Mouse (Mus musculus) cerebellum, adult 2 months (tissue): ENCODE results near the gene H60c.

Experiments used
- CTCF ChIP-seq: fragments of 200-500 bp; IDR thresholded peaks from 2 replicates; pipeline ENCODE4 v1.5.1; 2011; ENCODE audit warnings: low read depth, mild to moderate bottlenecking, control low read depth, low read length, moderate library complexity, borderline replicate concordance; ENCODE audit not compliant: insufficient read depth
- POLR2A ChIP-seq: fragments of 200-500 bp; IDR thresholded peaks from 2 replicates; pipeline ENCODE4 v1.6.1; 2011; ENCODE audit warnings: low read length, control low read depth, borderline replicate concordance; ENCODE audit not compliant: insufficient read depth

DNA sequence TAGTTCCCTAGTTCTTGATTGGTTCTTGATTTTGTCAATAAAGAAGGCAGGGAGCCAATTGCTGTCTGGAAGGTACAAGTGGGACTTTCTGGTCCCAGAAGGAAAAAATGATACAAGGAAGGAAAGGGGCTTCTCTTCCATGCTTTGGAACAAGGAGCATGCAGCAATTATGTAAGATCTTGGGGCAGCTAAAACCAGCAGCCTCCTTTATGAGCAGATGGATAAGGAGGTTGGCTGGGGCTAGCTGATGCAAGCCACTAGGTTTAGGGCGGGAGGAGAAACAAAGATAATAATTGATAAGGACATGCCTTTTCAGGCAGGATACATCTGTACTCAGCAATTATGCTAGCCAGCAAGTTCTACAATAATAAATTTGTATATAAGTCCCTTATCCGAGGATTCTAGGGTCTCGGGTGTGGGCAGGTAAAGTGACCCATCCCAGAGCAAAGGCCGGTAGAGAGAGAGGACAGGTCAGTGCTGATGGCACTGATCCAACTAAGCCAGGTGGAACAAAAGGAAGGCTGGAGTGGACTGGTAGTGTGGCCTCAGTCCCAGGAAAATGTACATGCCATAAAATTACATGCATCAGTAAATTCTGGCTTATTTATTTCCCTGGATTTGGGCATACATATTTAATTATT is 40.7 kb upstream of the H60c start:
- no peak for TF ChIP-seq POLR2A
- no peak for TF ChIP-seq CTCF
